Comparison of ENCODE assay signal across 8 mouse cellular contexts in genomic region chr17:31636942-31637811, GRCm38 (mm10). TPM values are rescaled to one million over a fixed set of nuclear protein-coding genes. Genes with fewer than 3 reads are reported as not detected.
DNase-seq lines count a peak whose midpoint lies in the region; ATAC-seq and TF ChIP-seq lines count a peak whose summit lies in the region.

Cbs (minus strand) TSS chr17:31637238.

- H3K9me3 ChIP-seq in forebrain, postnatal 0 days (ENCODE audit: low read length), result no peaks in the 10 kb centered on the region
- no peaks in the 10 kb centered on the region for H3K9me3 ChIP-seq in lung, embryonic 15.5 days

- no peaks in the 10 kb centered on the region for H3K36me3 ChIP-seq in forebrain, postnatal 0 days (ENCODE audit: insufficient read depth)
- no peaks in the 10 kb centered on the region for H3K36me3 ChIP-seq in lung, embryonic 15.5 days

- H3K27ac ChIP-seq in forebrain, postnatal 0 days (ENCODE audit: low read depth, low read length), result peak within 1 kb of the TSS; percentile 62
- peak within 1 kb of the TSS; percentile 88 for H3K27ac ChIP-seq in layer of hippocampus, adult 2 months
- H3K27ac ChIP-seq in lung, embryonic 15.5 days, result peak within 1 kb of the TSS; percentile 42; the same call in 1 of the 2 replicates

- no peak for TF ChIP-seq CTCF in forebrain, postnatal 0 days (IDR thresholded peaks at IDR 0.05; ENCODE audit: low read depth)
- no peak for TF ChIP-seq CTCF in layer of hippocampus, adult 2 months (conservative IDR thresholded peaks at IDR 0.05)

- peak; percentile 82 for ATAC-seq in forebrain, postnatal 0 days
- peak; percentile 95 for ATAC-seq in lung, embryonic 15.5 days (ENCODE audit: borderline replicate concordance, extremely low read depth, low FRiP score, low TSS enrichment)

- H3K4me2 ChIP-seq in forebrain, postnatal 0 days (ENCODE audit: low read depth), result peak within 1 kb of the TSS; percentile 93
- peak within 1 kb of the TSS; percentile 99 for H3K4me2 ChIP-seq in lung, embryonic 15.5 days

- intact Hi-C loops in heart, postnatal 25 days (cut with DNase I), result no loop called here

- peaks cover 4% of the 10 kb centered on the region for H3K4me1 ChIP-seq in forebrain, postnatal 0 days (ENCODE audit: insufficient read depth)
- peaks cover 24% of the 10 kb centered on the region for H3K4me1 ChIP-seq in lung, embryonic 15.5 days

- H3K27me3 ChIP-seq in forebrain, postnatal 0 days (ENCODE audit: insufficient read depth, low read length), result no peaks in the 10 kb centered on the region; the same call in 1 of the 2 replicates
- H3K27me3 ChIP-seq in lung, embryonic 15.5 days, result peaks cover 14% of the 10 kb centered on the region

- H3K4me3 ChIP-seq in forebrain, postnatal 0 days (ENCODE audit: low read depth, low read length), result peak within 1 kb of the TSS; percentile 46
- H3K4me3 ChIP-seq in layer of hippocampus, adult 2 months, result peak within 1 kb of the TSS; percentile 59
- H3K4me3 ChIP-seq in lung, embryonic 15.5 days, result peak within 1 kb of the TSS; percentile 51

- WGBS in forebrain, postnatal 0 days, result 2% methylated on average over 60 of the region's 61 CpGs
- 2% methylated on average over 61 of the region's 61 CpGs for WGBS in lung, embryonic 15.5 days

- peak; percentile 79 for DNase-seq in ES-CJ7 (ENCODE audit: low read depth, low spot score)
- peak; percentile 48 for DNase-seq in cerebellum, adult 11-12 months
- peak; percentile 78 for DNase-seq in forebrain, postnatal 0 days
- DNase-seq in heart, postnatal 25 days (ENCODE audit: low spot score), result peak; percentile 76
- peak; percentile 70 to 72 for DNase-seq in layer of hippocampus, adult 2 months (ENCODE audit: low spot score in 2 of 2)
- DNase-seq in ovary, postnatal 10 days (ENCODE audit: low spot score), result peak; percentile 60
- DNase-seq in thymus, postnatal 4 days, result peak; percentile 56

- H3K9ac ChIP-seq in forebrain, postnatal 0 days, result peak within 1 kb of the TSS; percentile 56
- peak within 1 kb of the TSS; percentile 45 for H3K9ac ChIP-seq in lung, embryonic 15.5 days

RNA-seq across cellular contexts. Expression of gene Cbs, which starts in this region (rescaled TPM):
- 18.6 and 20.2 TPM in 2 replicates for total RNA-seq in forebrain, postnatal 0 days (2014; rRNA removed)
- polyA plus RNA-seq in forebrain, postnatal 0 days (2015; fragmentation: Nextera tagmentation; extraction: Ambion mirVana), result 16.3 and 22.3 TPM in 2 replicates
- total RNA-seq in heart, postnatal 25 days (2021), result 1 to 10 TPM; 1.6 to 2.6 TPM
- total RNA-seq in layer of hippocampus, adult 2 months (2021), result 10 to 100 TPM; 60.7 to 62.4 TPM
- polyA plus RNA-seq in lung, embryonic 15.5 days (2015; fragmentation: Nextera tagmentation; extraction: Ambion mirVana), result 3.2 and 3.6 TPM in 2 replicates

Comparison
In these comparisons a context has a peak if more than half of its experiments do, and no peak if none do; other contexts are left out.
1. Peak in every context shown above with its lines: DNase-seq, ATAC-seq, H3K4me3 ChIP-seq and H3K27ac ChIP-seq.